Mouse (Mus musculus) forebrain, embryonic 12.5 days (tissue): ENCODE measurements around the gene Crim1. TPM values are rescaled to one million over a fixed set of nuclear protein-coding genes. Genes with fewer than 3 reads are reported as not detected.
A peak's percentile ranks its signal among the peaks of the same experiment; 100 is the strongest.

Experiments used
- ATAC-seq: fragments of 200-750 bp; cut with Nextera tagmentation; 2 replicates; pipeline ENCODE4 v1.8.0; 2017; ENCODE audit warnings: moderate TSS enrichment; ENCODE audit not compliant: low FRiP score
- H3K27ac ChIP-seq: fragments of 300-500 bp; sonication (generic); 2 replicates; pipeline ENCODE4 v1.5.1; 2016; ENCODE audit warnings: mild to moderate bottlenecking
- H3K27me3 ChIP-seq: fragments of 300-500 bp; sonication (generic); 2 replicates; pipeline ENCODE4 v1.6.1; 2016; ENCODE audit warnings: mild to moderate bottlenecking
- H3K36me3 ChIP-seq: fragments of 300-500 bp; sonication (generic); replicated peaks from 2 replicates; pipeline ENCODE4 v1.6.1; 2016; ENCODE audit warnings: mild to moderate bottlenecking
- H3K4me1 ChIP-seq: fragments of 300-500 bp; sonication (generic); 2 replicates; pipeline ENCODE4 v1.6.1; 2016
- H3K4me2 ChIP-seq: fragments of 300-500 bp; sonication (generic); 2 replicates; pipeline ENCODE4 v1.6.1; 2016; ENCODE audit warnings: mild to moderate bottlenecking, moderate library complexity
- H3K4me3 ChIP-seq: fragments of 300-500 bp; sonication (generic); replicated peaks from 2 replicates; pipeline ENCODE4 v1.5.1; 2016; ENCODE audit warnings: mild to moderate bottlenecking
- H3K9ac ChIP-seq: fragments of 300-500 bp; sonication (generic); 2 replicates; pipeline ENCODE4 v1.6.1; 2016; ENCODE audit warnings: mild to moderate bottlenecking
- H3K9me3 ChIP-seq: fragments of 300-500 bp; sonication (generic); 2 replicates; pipeline ENCODE4 v1.6.1; 2016
- WGBS: fragments of 180-500 bp; shearing (Covaris S2); methylation state at CpG from one replicate; pipeline ENCODE4 v1.1.7; 2016; 5-methylcytosine and 5-hydroxymethylcytosine counted together
- polyA plus RNA-seq: library from polyadenylated mRNA; unstranded; fragments of >200 nt; fragmentation: Nextera tagmentation; extraction: Ambion mirVana; gene quantifications from 2 replicates; pipeline ENCODE4 v1.2.1, GENCODE M21; 2016

Gene Crim1
- polyA plus RNA-seq, 1 experiment from 2014 or later: 3.8 TPM

- Histone ChIP-seq H3K4me2 (peak overlapping the region; percentile 99), H3K9me3 (no peaks in the 10 kb centered on the region), H3K27ac (peak overlapping the region; percentile 93; the same call in 1 of the 2 replicates), H3K27me3 (peaks cover 10% of the 10 kb centered on the region; the same call in 1 of the 2 replicates), H3K4me1 (peaks cover 30% of the 10 kb centered on the region), H3K4me3 (peak overlapping the region; percentile 82), H3K36me3 (no peaks in the 10 kb centered on the region), H3K9ac (peak overlapping the region; percentile 88)
- 5% methylated on average over 7 of the region's 7 CpGs for WGBS
- ATAC-seq: no peak
Measured at GRCm38 (mm10) chr17:78199231-78199625, 820 bp upstream of the Crim1 start.

GRCm38 (mm10) chr17:78200561-78201220, 643 bp downstream of the Crim1 start:
- Histone ChIP-seq H3K4me1 (peaks cover 36% of the 10 kb centered on the region), H3K27me3 (peaks cover 10% of the 10 kb centered on the region; the same call in 1 of the 2 replicates), H3K4me3 (peak overlapping the region; percentile 82), H3K4me2 (peak overlapping the region; percentile 99), H3K9ac (peak overlapping the region; percentile 88), H3K36me3 (no peaks in the 10 kb centered on the region), H3K9me3 (no peaks in the 10 kb centered on the region), H3K27ac (peak overlapping the region; percentile 93)
- under 1% methylated on average over 67 of the region's 73 CpGs for WGBS
- ATAC-seq: peak; percentile 64

- peaks cover 40% of the 10 kb centered on the region for H3K4me1 ChIP-seq
- H3K4me3 ChIP-seq: peak overlapping the region; percentile 82
- no peak overlapping the region for H3K27ac ChIP-seq
- H3K36me3 ChIP-seq: no peaks in the 10 kb centered on the region
- H3K9me3 ChIP-seq: no peaks in the 10 kb centered on the region
- H3K9ac ChIP-seq: peak overlapping the region; percentile 88
- peak overlapping the region; percentile 99 for H3K4me2 ChIP-seq
- ATAC-seq: peak; percentile 44
- under 1% methylated on average over 39 of the region's 39 CpGs for WGBS
- H3K27me3 ChIP-seq: peaks cover 5% of the 10 kb centered on the region; the same call in 1 of the 2 replicates
Measured at GRCm38 (mm10) chr17:78201221-78202058, 1.4 kb downstream of the Crim1 start.

- peaks cover 42% of the 10 kb centered on the region for H3K4me1 ChIP-seq
- H3K4me3 ChIP-seq: peak overlapping the region; percentile 82
- H3K27me3 ChIP-seq: peaks cover 4% of the 10 kb centered on the region; the same call in 1 of the 2 replicates
- H3K9me3 ChIP-seq: no peaks in the 10 kb centered on the region
- no peaks in the 10 kb centered on the region for H3K36me3 ChIP-seq
- peak overlapping the region; percentile 88 for H3K9ac ChIP-seq
- no peak overlapping the region for H3K27ac ChIP-seq
- H3K4me2 ChIP-seq: peak overlapping the region; percentile 99
- 5% methylated on average over 5 of the region's 5 CpGs for WGBS
- no peak for ATAC-seq
Measured at GRCm38 (mm10) chr17:78202221-78202620, 2.2 kb downstream of the Crim1 start.

GRCm38 (mm10) chr17:78202756-78203155, 2.7 kb downstream of the Crim1 start:
- Histone ChIP-seq H3K4me1 (peaks cover 42% of the 10 kb centered on the region), H3K9me3 (no peaks in the 10 kb centered on the region), H3K9ac (no peak overlapping the region), H3K4me3 (peak overlapping the region; percentile 82), H3K27me3 (0 out of 2 replicates have a peak, but pooled peaks cover 4% of the 10 kb centered on the region), H3K36me3 (no peaks in the 10 kb centered on the region), H3K27ac (no peak overlapping the region), H3K4me2 (peak overlapping the region; percentile 99)
- 48% methylated on average over 3 of the region's 3 CpGs for WGBS
- no peak for ATAC-seq

- Histone ChIP-seq H3K36me3 (no peaks in the 10 kb centered on the region), H3K4me3 (no peak overlapping the region), H3K9ac (no peak overlapping the region), H3K9me3 (no peaks in the 10 kb centered on the region), H3K4me2 (peak overlapping the region; percentile 99; the same call in 1 of the 2 replicates), H3K4me1 (peaks cover 42% of the 10 kb centered on the region), H3K27ac (no peak overlapping the region), H3K27me3 (0 out of 2 replicates have a peak, but pooled peaks cover 4% of the 10 kb centered on the region)
- no peak for ATAC-seq
- WGBS: 50% methylated on average over 5 of the region's 5 CpGs
Measured at GRCm38 (mm10) chr17:78203478-78203877, 3.4 kb downstream of the Crim1 start.

- no peaks in the 10 kb centered on the region for H3K9me3 ChIP-seq
- no peak overlapping the region for H3K27ac ChIP-seq
- no peak overlapping the region for H3K4me3 ChIP-seq
- peaks cover 34% of the 10 kb centered on the region for H3K4me1 ChIP-seq
- WGBS: 48% methylated on average over 2 of the region's 2 CpGs
- no peak overlapping the region for H3K9ac ChIP-seq
- H3K36me3 ChIP-seq: no peaks in the 10 kb centered on the region
- no peak for ATAC-seq
- H3K4me2 ChIP-seq: no peak overlapping the region
- H3K27me3 ChIP-seq: no peaks in the 10 kb centered on the region
Measured at GRCm38 (mm10) chr17:78206421-78206820, 6.4 kb downstream of the Crim1 start.

GRCm38 (mm10) chr17:78207246-78207645, 7.2 kb downstream of the Crim1 start:
- 87% methylated on average over 3 of the region's 3 CpGs for WGBS
- Histone ChIP-seq H3K4me2 (no peak overlapping the region), H3K4me1 (peaks cover 26% of the 10 kb centered on the region), H3K27ac (no peak overlapping the region), H3K4me3 (no peak overlapping the region), H3K9me3 (no peaks in the 10 kb centered on the region), H3K27me3 (no peaks in the 10 kb centered on the region), H3K36me3 (no peaks in the 10 kb centered on the region), H3K9ac (no peak overlapping the region)
- ATAC-seq: no peak

GRCm38 (mm10) chr17:78208805-78209204, 8.8 kb downstream of the Crim1 start:
- no peak overlapping the region for H3K9ac ChIP-seq
- WGBS: 81% methylated on average over 3 of the region's 3 CpGs
- no peak for ATAC-seq

GRCm38 (mm10) chr17:78209646-78210045, 9.6 kb downstream of the Crim1 start:
- H3K4me3 ChIP-seq: no peak overlapping the region
- H3K9me3 ChIP-seq: no peaks in the 10 kb centered on the region
- H3K9ac ChIP-seq: no peak overlapping the region
- H3K27me3 ChIP-seq: no peaks in the 10 kb centered on the region
- no peaks in the 10 kb centered on the region for H3K36me3 ChIP-seq
- peaks cover 10% of the 10 kb centered on the region for H3K4me1 ChIP-seq
- WGBS: 89% methylated on average over 2 of the region's 2 CpGs
- no peak overlapping the region for H3K4me2 ChIP-seq
- no peak overlapping the region for H3K27ac ChIP-seq
- no peak for ATAC-seq

More at GRCm38 (mm10) chr17:78208805-78209204, 8.8 kb downstream of the Crim1 start:
- Histone ChIP-seq H3K4me1 (peaks cover 17% of the 10 kb centered on the region), H3K9me3 (no peaks in the 10 kb centered on the region), H3K27ac (no peak overlapping the region), H3K4me2 (no peak overlapping the region), H3K36me3 (no peaks in the 10 kb centered on the region), H3K4me3 (no peak overlapping the region), H3K27me3 (no peaks in the 10 kb centered on the region)

GRCm38 (mm10) chr17:78211881-78212280, 11.8 kb downstream of the Crim1 start:
- peaks cover 3% of the 10 kb centered on the region for H3K4me1 ChIP-seq
- H3K4me3 ChIP-seq: no peak overlapping the region
- H3K9ac ChIP-seq: no peak overlapping the region
- no peaks in the 10 kb centered on the region for H3K9me3 ChIP-seq
- no peak overlapping the region for H3K27ac ChIP-seq
- no peak overlapping the region for H3K4me2 ChIP-seq
- no peak for ATAC-seq
- H3K36me3 ChIP-seq: no peaks in the 10 kb centered on the region
- H3K27me3 ChIP-seq: no peaks in the 10 kb centered on the region
- 77% methylated on average over 5 of the region's 5 CpGs for WGBS

- Histone ChIP-seq H3K27me3 (no peaks in the 10 kb centered on the region), H3K4me1 (peaks cover 3% of the 10 kb centered on the region; the same call in 1 of the 2 replicates), H3K27ac (no peak overlapping the region), H3K36me3 (no peaks in the 10 kb centered on the region), H3K4me2 (no peak overlapping the region), H3K9ac (no peak overlapping the region), H3K4me3 (no peak overlapping the region), H3K9me3 (no peaks in the 10 kb centered on the region)
- no peak for ATAC-seq
- WGBS: 68% methylated on average over 6 of the region's 6 CpGs
Measured at GRCm38 (mm10) chr17:78213128-78213527, 13.1 kb downstream of the Crim1 start.
